Mouse (Mus musculus) heart, embryonic 12.5 days (tissue): Measurements from ENCODE around the gene Fbxo6. TPM values are rescaled to one million over a fixed set of nuclear protein-coding genes. Genes with fewer than 3 reads are reported as not detected.

ENCODE experiments used
- ATAC-seq: fragments of 200-750 bp; cut with Nextera tagmentation; 2 replicates; pipeline ENCODE4 v1.8.0; 2017; ENCODE audit warnings: moderate TSS enrichment, moderate library complexity; ENCODE audit not compliant: insufficient number of reproducible peaks, low FRiP score
- H3K27ac ChIP-seq: fragments of 300-500 bp; sonication (generic); 2 replicates; pipeline ENCODE4 v1.5.1; 2016; ENCODE audit warnings: mild to moderate bottlenecking, moderate library complexity; ENCODE audit not compliant: poor library complexity, severe bottlenecking
- H3K27me3 ChIP-seq: fragments of 300-500 bp; sonication (generic); replicated peaks from 2 replicates; pipeline ENCODE4 v1.6.1; 2016; ENCODE audit warnings: mild to moderate bottlenecking, moderate library complexity
- H3K36me3 ChIP-seq: fragments of 300-500 bp; sonication (generic); 2 replicates; pipeline ENCODE4 v1.6.1; 2016; ENCODE audit warnings: mild to moderate bottlenecking, moderate library complexity
- H3K4me1 ChIP-seq: fragments of 300-500 bp; sonication (generic); replicated peaks from 2 replicates; pipeline ENCODE4 v1.6.1; 2016; ENCODE audit warnings: mild to moderate bottlenecking
- H3K4me2 ChIP-seq: fragments of 300-500 bp; sonication (generic); 2 replicates; pipeline ENCODE4 v1.6.1; 2016; ENCODE audit warnings: mild to moderate bottlenecking, moderate library complexity
- H3K4me3 ChIP-seq: fragments of 300-500 bp; sonication (generic); 2 replicates; pipeline ENCODE4 v1.5.1; 2016; ENCODE audit warnings: mild to moderate bottlenecking
- H3K9ac ChIP-seq: fragments of 300-500 bp; sonication (generic); 2 replicates; pipeline ENCODE4 v1.6.1; 2016; ENCODE audit warnings: mild to moderate bottlenecking, moderate library complexity
- H3K9me3 ChIP-seq: fragments of 300-500 bp; sonication (generic); replicated peaks from 2 replicates; pipeline ENCODE4 v1.6.1; 2016; ENCODE audit warnings: mild to moderate bottlenecking, moderate library complexity
- WGBS: fragments of 180-500 bp; shearing (Covaris S2); methylation state at CpG from one replicate; pipeline ENCODE4 v1.1.7; 2016; 5-methylcytosine and 5-hydroxymethylcytosine counted together
- microRNA-seq: library from miRNA; unstranded; fragments of <30 nt; microRNA quantifications from one replicate; pipeline ENCODE4, GENCODE M21; 2017
- polyA plus RNA-seq: library from polyadenylated mRNA; unstranded; fragments of >200 nt; fragmentation: Nextera tagmentation; extraction: Ambion mirVana; gene quantifications from 2 replicates; pipeline ENCODE4 v1.2.1, GENCODE M21; 2016

Fbxo6 gene
- polyA plus RNA-seq, 1 experiment from 2014 or later = 20.2 TPM

DNA sequence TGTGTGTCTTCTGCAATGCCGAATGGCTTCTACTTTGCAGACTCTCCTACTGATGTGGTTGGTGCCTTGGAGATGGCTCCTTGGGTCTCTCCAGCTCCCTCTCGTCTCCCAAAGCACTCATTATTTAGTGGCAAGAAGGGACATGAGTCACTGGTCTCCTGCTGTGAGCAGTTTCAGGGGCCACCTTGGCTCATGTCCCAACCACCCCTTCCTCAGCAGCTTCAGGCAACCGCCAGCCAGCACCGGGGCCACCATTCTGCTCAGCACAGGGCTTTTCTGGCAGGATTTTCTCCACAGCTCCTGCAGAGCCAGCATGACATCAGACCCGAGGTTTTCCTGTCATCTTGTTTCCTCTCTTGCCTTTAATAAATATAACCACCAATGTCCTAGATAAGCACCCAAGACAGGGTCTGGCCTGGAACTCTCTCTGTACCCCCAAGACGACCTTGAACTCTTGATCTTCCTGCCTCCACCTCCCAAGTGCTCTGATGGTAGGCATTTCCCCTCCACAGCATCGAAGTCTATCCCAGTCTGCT lies 43.3 kb downstream of the Fbxo6 start:
- Histone ChIP-seq H3K27ac (no peak overlapping the region), H3K36me3 (no peaks in the 10 kb centered on the region), H3K4me1 (peaks cover 30% of the 10 kb centered on the region), H3K9ac (no peak overlapping the region), H3K4me3 (no peak overlapping the region), H3K4me2 (no peak overlapping the region), H3K27me3 (0 out of 2 replicates have a peak, but pooled peaks cover 15% of the 10 kb centered on the region), H3K9me3 (no peaks in the 10 kb centered on the region)
- ATAC-seq = no peak
- WGBS = 46% methylated on average over 7 of the region's 7 CpGs

- Histone ChIP-seq H3K9ac (no peak overlapping the region), H3K4me1 (peaks cover 30% of the 10 kb centered on the region), H3K4me3 (no peak overlapping the region), H3K27me3 (0 out of 2 replicates have a peak, but pooled peaks cover 15% of the 10 kb centered on the region), H3K27ac (no peak overlapping the region), H3K36me3 (no peaks in the 10 kb centered on the region), H3K9me3 (no peaks in the 10 kb centered on the region), H3K4me2 (no peak overlapping the region)
- ATAC-seq = no peak
- WGBS = 45% methylated on average over 22 of the region's 22 CpGs
Measured at GRCm38 (mm10) chr4:148107621-148108291, 44.2 kb downstream of the Fbxo6 start.

- Histone ChIP-seq H3K4me3 (no peak overlapping the region), H3K9ac (no peak overlapping the region), H3K4me2 (no peak overlapping the region), H3K36me3 (no peaks in the 10 kb centered on the region), H3K27ac (no peak overlapping the region), H3K4me1 (peaks cover 29% of the 10 kb centered on the region), H3K27me3 (0 out of 2 replicates have a peak, but pooled peaks cover 21% of the 10 kb centered on the region), H3K9me3 (no peaks in the 10 kb centered on the region)
- no peak for ATAC-seq
- WGBS = 63% methylated on average over 3 of the region's 3 CpGs
Measured at GRCm38 (mm10) chr4:148104146-148104545, 47.8 kb downstream of the Fbxo6 start.

GRCm38 (mm10) chr4:148101801-148102527 lies 50.0 kb downstream of the Fbxo6 start:
- Histone ChIP-seq H3K4me1 (peaks cover 10% of the 10 kb centered on the region), H3K27ac (no peak overlapping the region), H3K9me3 (no peaks in the 10 kb centered on the region), H3K9ac (peak overlapping the region; percentile 60), H3K36me3 (no peaks in the 10 kb centered on the region), H3K4me3 (peak overlapping the region; percentile 37), H3K4me2 (peak overlapping the region; percentile 72), H3K27me3 (0 out of 2 replicates have a peak, but pooled peaks cover 8% of the 10 kb centered on the region)
- ATAC-seq = peak; percentile 61
- 20% methylated on average over 29 of the region's 29 CpGs for WGBS

- 50% methylated on average over 3 of the region's 3 CpGs for WGBS
- ATAC-seq = no peak
- H3K9ac ChIP-seq = no peak overlapping the region
- H3K36me3 ChIP-seq = no peaks in the 10 kb centered on the region
- 0 out of 2 replicates have a peak, but pooled peaks cover 6% of the 10 kb centered on the region for H3K27me3 ChIP-seq
- H3K4me2 ChIP-seq = no peak overlapping the region
- no peaks in the 10 kb centered on the region for H3K9me3 ChIP-seq
- H3K27ac ChIP-seq = no peak overlapping the region
- H3K4me3 ChIP-seq = no peak overlapping the region
- H3K4me1 ChIP-seq = peaks cover 10% of the 10 kb centered on the region; the same call in 1 of the 2 replicates
Measured at GRCm38 (mm10) chr4:148098666-148099065, 53.3 kb downstream of the Fbxo6 start.

DNA sequence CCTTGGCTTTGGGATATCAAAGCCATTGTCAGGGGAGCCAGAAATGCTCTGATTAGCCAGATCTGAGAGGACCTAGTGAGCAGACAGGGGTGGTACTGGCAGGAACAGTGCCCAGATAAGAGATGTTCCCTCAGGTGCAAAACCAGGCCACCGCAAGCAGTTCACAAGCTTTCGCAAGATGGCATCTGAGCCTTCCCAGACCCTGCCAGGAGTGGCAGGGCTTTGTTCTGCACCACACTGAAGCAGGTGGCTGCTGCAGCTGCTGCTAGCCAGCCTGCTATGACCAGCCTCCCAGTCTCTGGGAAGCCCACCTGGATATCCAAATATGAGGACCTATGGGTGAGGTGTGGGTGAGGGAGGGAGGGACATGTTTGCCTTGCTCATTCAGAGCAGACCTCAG lies 54.0 kb downstream of the Fbxo6 start:
- Histone ChIP-seq H3K4me1 (peaks cover 10% of the 10 kb centered on the region; the same call in 1 of the 2 replicates), H3K9ac (no peak overlapping the region)
- 90% methylated on average over 2 of the region's 2 CpGs for WGBS

More for the DNA sequence above, 54.0 kb downstream of the Fbxo6 start:
- H3K36me3 ChIP-seq = no peaks in the 10 kb centered on the region
- no peak overlapping the region for H3K4me2 ChIP-seq
- no peak for ATAC-seq
- no peak overlapping the region for H3K27ac ChIP-seq
- no peak overlapping the region for H3K4me3 ChIP-seq
- 0 out of 2 replicates have a peak, but pooled peaks cover 6% of the 10 kb centered on the region for H3K27me3 ChIP-seq
- H3K9me3 ChIP-seq = no peaks in the 10 kb centered on the region

Small RNA genes within 50 kb of the gene (microRNA-seq; reads per million reads assigned to microRNA genes)
- not detected for gene Mir7022

Other genes starting within 250 kb of the Fbxo6 start
- gene Mfn2, start 247.4 kb downstream of the Fbxo6 start, polyA plus RNA-seq = 121 and 123 TPM in 2 replicates
- 46.9 and 49.6 TPM in 2 replicates for gene Plod1, start 215.4 kb downstream of the Fbxo6 start, polyA plus RNA-seq
- gene 2510039O18Rik, start 211.2 kb downstream of the Fbxo6 start, polyA plus RNA-seq = 24.6 and 24.9 TPM in 2 replicates
- gene Nppb, start 166.4 kb downstream of the Fbxo6 start, polyA plus RNA-seq = 276 and 282 TPM in 2 replicates
- 5,688 and 5,948 TPM in 2 replicates for gene Nppa, start 151.4 kb downstream of the Fbxo6 start, polyA plus RNA-seq
- gene Clcn6, start 113.3 kb downstream of the Fbxo6 start, polyA plus RNA-seq = 7.8 and 9.3 TPM in 2 replicates
- 15.5 and 17.0 TPM in 2 replicates for gene Mthfr, start 113.1 kb downstream of the Fbxo6 start, polyA plus RNA-seq
- 18.9 and 19.8 TPM in 2 replicates for gene Agtrap, start 64.1 kb downstream of the Fbxo6 start, polyA plus RNA-seq
- 36.6 and 39.3 TPM in 2 replicates for gene Mad2l2, start 21.8 kb downstream of the Fbxo6 start, polyA plus RNA-seq
- gene Draxin, start 21.4 kb downstream of the Fbxo6 start, polyA plus RNA-seq = 0.05 and 0.08 TPM in 2 replicates
- gene Fbxo44, start 8.3 kb upstream of the Fbxo6 start, polyA plus RNA-seq = 24.9 and 25.1 TPM in 2 replicates
- gene Fbxo2, start 8.5 kb upstream of the Fbxo6 start, polyA plus RNA-seq = 0.70 and 0.92 TPM in 2 replicates
- gene Disp3, start 135.8 kb upstream of the Fbxo6 start, polyA plus RNA-seq = 0.10 TPM in 1 of 2 replicates, not detected in the other